Mouse (Mus musculus) midbrain, embryonic 11.5 days (tissue): ENCODE measurements at regions not wholly inside any gene's neighbourhood (a gene's known extent, or its start where the extent isn't known, plus 50 kb on each side); places are given as distances from the start of the nearest gene placed in this dataset.
A peak's percentile ranks its signal among the peaks of the same experiment; 100 is the strongest.

Source experiments
- ATAC-seq: fragments of 200-750 bp; cut with Nextera tagmentation; 2 replicates; pipeline ENCODE4 v1.8.0; 2017; ENCODE audit warnings: moderate TSS enrichment, moderate library complexity; ENCODE audit not compliant: low FRiP score
- DNase-seq: peaks from one replicate; pipeline ENCODE4 v3.0.0; 2015; ENCODE audit warnings: low spot score; ENCODE audit errors: missing footprints
- H3K27ac ChIP-seq: fragments of 300-500 bp; sonication (generic); 2 replicates; pipeline ENCODE4 v1.5.1; 2014; ENCODE audit warnings: low read depth, low read length
- H3K27me3 ChIP-seq: fragments of 300-500 bp; sonication (generic); 2 replicates; pipeline ENCODE4 v1.6.1; 2014; ENCODE audit warnings: mild to moderate bottlenecking, low read length, moderate library complexity, mixed read lengths; ENCODE audit not compliant: control insufficient read depth, insufficient read depth
- H3K36me3 ChIP-seq: fragments of 300-500 bp; sonication (generic); 2 replicates; pipeline ENCODE4 v1.6.1; 2014; ENCODE audit warnings: mild to moderate bottlenecking, low read length, moderate library complexity, mixed read lengths; ENCODE audit not compliant: control insufficient read depth, insufficient read depth
- H3K4me1 ChIP-seq: fragments of 300-500 bp; sonication (generic); 2 replicates; pipeline ENCODE4 v1.6.1; 2014; ENCODE audit warnings: low read length; ENCODE audit not compliant: control insufficient read depth, insufficient read depth
- H3K4me2 ChIP-seq: fragments of 300-500 bp; sonication (generic); 2 replicates; pipeline ENCODE4 v1.6.1; 2014; ENCODE audit warnings: mild to moderate bottlenecking, moderate library complexity
- H3K4me3 ChIP-seq: fragments of 300-500 bp; sonication (generic); 2 replicates; pipeline ENCODE4 v1.5.1; 2014; ENCODE audit warnings: low read depth, low read length
- H3K9ac ChIP-seq: fragments of 300-500 bp; sonication (generic); 2 replicates; pipeline ENCODE4 v1.6.1; 2014; ENCODE audit warnings: low read length
- H3K9me3 ChIP-seq: fragments of 300-500 bp; sonication (generic); 2 replicates; pipeline ENCODE4 v1.6.1; 2016; ENCODE audit warnings: low read length; ENCODE audit not compliant: control insufficient read depth
- WGBS: fragments of 180-500 bp; shearing (Covaris S2); extraction: QIAGEN DNeasy Blood & Tissue Kit; methylation state at CpG from one replicate; pipeline ENCODE4 v1.1.7; 2014; 5-methylcytosine and 5-hydroxymethylcytosine counted together

- Histone ChIP-seq H3K9me3 (no peaks in the 10 kb centered on the region), H3K4me2 (no peak overlapping the region), H3K4me3 (no peak overlapping the region), H3K36me3 (no peaks in the 10 kb centered on the region), H3K4me1 (no peaks in the 10 kb centered on the region), H3K27me3 (no peaks in the 10 kb centered on the region), H3K9ac (no peak overlapping the region), H3K27ac (no peak overlapping the region)
- WGBS: 84% methylated on average over 4 of the region's 4 CpGs
- ATAC-seq: no peak
- DNase-seq: no peak
Observed at GRCm38 (mm10) chr7:77502608-77503007, 1235.2 kb downstream of the Ntrk3 start.

GRCm38 (mm10) chr7:77495066-77495465, 1242.7 kb downstream of the Ntrk3 start:
- Histone ChIP-seq H3K27me3 (no peaks in the 10 kb centered on the region), H3K36me3 (no peaks in the 10 kb centered on the region), H3K4me1 (no peaks in the 10 kb centered on the region), H3K9me3 (no peaks in the 10 kb centered on the region), H3K4me3 (no peak overlapping the region), H3K27ac (no peak overlapping the region), H3K9ac (no peak overlapping the region), H3K4me2 (no peak overlapping the region)
- DNase-seq: no peak
- ATAC-seq: no peak
- 84% methylated on average over 3 of the region's 3 CpGs for WGBS

- Histone ChIP-seq H3K9me3 (no peaks in the 10 kb centered on the region), H3K36me3 (no peaks in the 10 kb centered on the region), H3K27me3 (no peaks in the 10 kb centered on the region), H3K27ac (no peak overlapping the region), H3K4me2 (no peak overlapping the region), H3K4me3 (no peak overlapping the region), H3K4me1 (no peaks in the 10 kb centered on the region), H3K9ac (no peak overlapping the region)
- WGBS: 93% methylated on average over 2 of the region's 2 CpGs
- ATAC-seq: no peak
- DNase-seq: no peak
Observed at GRCm38 (mm10) chr7:77477519-77477918, 1247.8 kb downstream of the Agbl1 start.

GRCm38 (mm10) chr7:77446052-77446367, 1216.3 kb downstream of the Agbl1 start:
- Histone ChIP-seq H3K9me3 (no peaks in the 10 kb centered on the region), H3K9ac (no peak overlapping the region), H3K27me3 (no peaks in the 10 kb centered on the region), H3K4me1 (no peaks in the 10 kb centered on the region), H3K36me3 (no peaks in the 10 kb centered on the region), H3K4me2 (no peak overlapping the region), H3K4me3 (no peak overlapping the region), H3K27ac (no peak overlapping the region)
- WGBS: 43% methylated on average over 2 of the region's 2 CpGs
- DNase-seq: no peak
- ATAC-seq: no peak

DNA sequence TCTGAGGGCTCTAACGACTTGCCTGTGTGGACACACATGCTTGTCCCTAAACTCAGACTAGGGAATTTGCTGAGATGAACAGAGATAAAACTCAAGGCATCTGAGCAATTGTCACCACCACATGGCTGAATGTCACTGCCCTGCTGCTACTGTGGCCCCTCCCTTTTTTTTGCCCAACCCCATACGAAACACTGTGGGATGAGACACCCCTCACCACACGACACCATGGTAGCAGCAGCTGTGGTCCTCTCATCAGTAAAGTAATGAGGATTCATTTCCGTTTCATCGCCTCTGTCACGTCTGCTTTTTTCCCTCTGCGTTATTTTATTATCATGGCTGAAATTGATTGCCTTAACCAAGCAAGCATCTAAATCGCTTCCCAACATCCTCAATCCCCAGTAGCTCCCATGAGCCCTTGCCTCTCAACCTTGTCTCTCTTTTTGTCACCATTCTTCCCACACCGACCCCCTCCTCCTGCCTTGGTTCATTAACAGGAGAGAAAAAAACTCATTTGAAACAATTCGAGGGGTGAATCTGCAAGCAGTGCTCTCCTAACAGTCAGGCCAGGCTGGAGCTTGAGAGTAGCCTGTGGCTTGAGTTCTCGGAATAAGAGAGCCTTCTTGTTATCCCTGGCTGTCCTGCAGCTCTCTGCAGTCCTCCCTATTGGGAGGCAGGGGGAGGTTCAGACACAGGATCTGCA, 1215.8 kb downstream of the Agbl1 start:
- Histone ChIP-seq H3K27ac (no peak overlapping the region), H3K4me2 (no peak overlapping the region), H3K4me1 (no peaks in the 10 kb centered on the region), H3K27me3 (no peaks in the 10 kb centered on the region), H3K36me3 (no peaks in the 10 kb centered on the region), H3K9ac (no peak overlapping the region), H3K9me3 (no peaks in the 10 kb centered on the region), H3K4me3 (no peak overlapping the region)
- DNase-seq (peak; percentile 84), ATAC-seq (peak; percentile 77)
- WGBS: 56% methylated on average over 11 of the region's 11 CpGs

- H3K4me3 ChIP-seq: no peak overlapping the region
- H3K4me2 ChIP-seq: no peak overlapping the region
- H3K27ac ChIP-seq: no peak overlapping the region
- H3K27me3 ChIP-seq: no peaks in the 10 kb centered on the region
- no peaks in the 10 kb centered on the region for H3K4me1 ChIP-seq
- H3K9ac ChIP-seq: no peak overlapping the region
- no peak for ATAC-seq
- 66% methylated on average over 2 of the region's 2 CpGs for WGBS
- H3K9me3 ChIP-seq: no peaks in the 10 kb centered on the region
- no peak for DNase-seq
- no peaks in the 10 kb centered on the region for H3K36me3 ChIP-seq
Observed at GRCm38 (mm10) chr7:77441622-77442021, 1211.9 kb downstream of the Agbl1 start.

DNA sequence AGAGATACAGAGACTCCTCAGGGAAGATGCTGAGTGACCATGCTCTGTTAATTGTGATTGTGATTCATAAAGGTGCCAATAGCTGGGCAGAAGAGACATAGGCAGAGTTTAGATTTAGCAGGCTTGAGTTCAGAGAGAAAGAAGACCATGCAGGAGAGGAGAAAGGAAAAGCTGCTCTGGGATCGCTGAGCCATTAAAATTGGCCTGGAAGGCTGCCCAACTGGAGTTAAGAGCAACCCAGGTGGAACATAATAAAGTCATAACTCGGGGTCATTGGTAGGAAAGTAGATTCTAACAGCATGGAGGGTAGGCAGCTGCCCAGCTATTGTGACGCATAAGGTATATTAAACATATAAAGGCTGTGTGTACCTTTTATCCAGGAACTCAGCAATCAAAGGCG, 1183.9 kb downstream of the Agbl1 start:
- no peaks in the 10 kb centered on the region for H3K36me3 ChIP-seq
- H3K9ac ChIP-seq: no peak overlapping the region
- H3K9me3 ChIP-seq: no peaks in the 10 kb centered on the region
- no peak overlapping the region for H3K4me3 ChIP-seq
- WGBS: 82% methylated on average over 4 of the region's 4 CpGs
- no peak overlapping the region for H3K27ac ChIP-seq
- ATAC-seq: no peak
- no peaks in the 10 kb centered on the region for H3K27me3 ChIP-seq
- DNase-seq: no peak
- H3K4me2 ChIP-seq: no peak overlapping the region
- H3K4me1 ChIP-seq: no peaks in the 10 kb centered on the region
